Mouse (Mus musculus): ENCODE results near the gene Nkain2. TPM values are rescaled to one million over a fixed set of nuclear protein-coding genes. Genes with fewer than 3 reads are reported as not detected.

Nkain2 gene
- total and polyA plus RNA-seq, 2 experiments from 2014 or later = 12.8 to 33.4 TPM

DNA sequence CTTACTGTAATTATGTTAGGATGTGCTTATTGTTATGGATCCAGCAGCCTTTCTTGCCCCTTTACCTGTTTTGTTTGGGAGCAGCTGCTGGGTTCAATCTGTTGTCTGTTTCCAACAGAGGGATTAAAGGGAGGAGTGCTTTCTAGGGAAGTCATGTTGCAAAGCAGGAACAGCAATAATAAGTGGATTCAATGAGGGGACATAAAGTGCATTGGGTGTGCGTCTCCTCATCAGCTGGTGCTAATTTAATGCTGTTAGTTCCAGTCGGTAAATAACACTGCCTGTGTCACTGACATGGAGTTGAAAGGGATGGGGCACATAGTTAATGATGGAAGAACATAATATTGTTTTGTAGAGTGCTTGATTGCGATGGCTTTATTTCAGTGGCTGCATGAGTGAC, 982.8 kb downstream of the Nkain2 start:
- H3K4me1 ChIP-seq (ENCODE audit: insufficient read depth, low read length) = no peaks in the 10 kb centered on the region
- TF ChIP-seq CTCF (IDR thresholded peaks at IDR 0.05; ENCODE audit: low read depth) = no peak
- no peak overlapping the region for H3K9ac ChIP-seq (replicated peaks; ENCODE audit: low read length)
- no peak overlapping the region for H3K4me2 ChIP-seq (ENCODE audit: low read depth, low read length)
- no peaks in the 10 kb centered on the region for H3K36me3 ChIP-seq (ENCODE audit: insufficient read depth, low read length)
- ATAC-seq (0 out of 2 replicates have a peak, but pooled peaks have one; percentile 45), DNase-seq (ENCODE audit: low spot score) (peak; percentile 13)
- H3K9me3 ChIP-seq (ENCODE audit: low read length) = no peaks in the 10 kb centered on the region
- WGBS = 37% methylated on average over 3 of the region's 3 CpGs
- no peak overlapping the region for H3K27ac ChIP-seq
- H3K27me3 ChIP-seq (ENCODE audit: insufficient read depth, low read length) = no peaks in the 10 kb centered on the region
- H3K4me3 ChIP-seq (ENCODE audit: low read length) = no peak overlapping the region

DNA sequence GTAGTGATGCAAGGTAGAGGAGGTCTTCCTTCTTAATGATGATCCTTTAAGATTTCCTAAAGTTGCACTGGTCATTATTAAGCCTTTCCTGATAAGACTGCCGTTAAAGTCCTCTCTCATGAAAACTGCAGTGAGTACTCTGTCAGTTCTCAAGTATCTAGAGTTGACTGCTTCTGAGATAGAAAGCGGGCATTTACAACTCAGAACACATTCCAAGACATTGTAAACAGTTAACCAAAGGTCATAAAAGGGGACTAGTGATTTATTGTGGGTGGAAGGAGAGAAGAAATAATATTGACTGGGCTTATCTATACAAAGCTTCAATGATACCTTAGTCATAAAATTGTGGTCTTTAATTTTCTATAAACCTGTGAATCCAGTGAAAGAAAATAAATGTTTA, 990.8 kb downstream of the Nkain2 start:
- H3K4me3 ChIP-seq (ENCODE audit: low read length) = no peak overlapping the region
- H3K9me3 ChIP-seq (ENCODE audit: low read length) = no peaks in the 10 kb centered on the region
- no peaks in the 10 kb centered on the region for H3K36me3 ChIP-seq (ENCODE audit: insufficient read depth, low read length)
- H3K9ac ChIP-seq (replicated peaks; ENCODE audit: low read length) = no peak overlapping the region
- H3K27me3 ChIP-seq (ENCODE audit: insufficient read depth, low read length) = no peaks in the 10 kb centered on the region
- no peak for DNase-seq (ENCODE audit: low spot score)
- TF ChIP-seq CTCF (IDR thresholded peaks at IDR 0.05; ENCODE audit: low read depth) = no peak
- no peaks in the 10 kb centered on the region for H3K4me1 ChIP-seq (ENCODE audit: insufficient read depth, low read length)
- WGBS = 93% methylated on average over 2 of the region's 2 CpGs
- no peak for ATAC-seq
- H3K27ac ChIP-seq = no peak overlapping the region
- no peak overlapping the region for H3K4me2 ChIP-seq (ENCODE audit: low read depth, low read length)

DNA sequence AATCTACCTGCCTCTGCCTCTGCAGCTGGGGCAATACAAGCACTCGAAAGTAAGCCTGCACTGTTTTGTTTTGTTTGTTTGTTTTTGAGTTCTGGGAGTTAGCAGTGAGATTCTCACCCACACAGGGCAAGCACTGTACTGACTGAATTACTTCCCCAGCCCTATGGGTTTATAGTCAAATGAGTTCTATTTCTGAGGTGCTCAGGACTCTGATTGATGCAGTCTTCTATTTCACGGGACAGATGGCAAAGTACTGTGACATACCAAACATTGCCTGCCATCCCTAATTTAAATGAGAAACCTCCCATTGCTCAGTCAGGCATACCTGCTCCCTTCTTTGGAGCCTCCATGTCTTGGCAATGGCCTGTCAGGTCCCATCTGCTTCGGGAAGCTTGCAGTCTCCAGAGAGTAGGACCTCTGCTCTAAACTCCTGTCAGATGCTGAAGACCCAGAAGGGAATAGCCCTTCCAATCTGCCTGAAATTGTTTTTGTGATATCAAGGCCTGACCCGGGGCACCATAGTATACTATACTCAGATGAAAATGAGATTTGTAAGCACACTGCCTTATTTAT, 1016.9 kb downstream of the Nkain2 start:
- 39% methylated on average over 4 of the region's 4 CpGs for WGBS
- H3K4me3 ChIP-seq (ENCODE audit: low read length) = no peak overlapping the region
- TF ChIP-seq CTCF (IDR thresholded peaks at IDR 0.05; ENCODE audit: low read depth) = no peak

DNA sequence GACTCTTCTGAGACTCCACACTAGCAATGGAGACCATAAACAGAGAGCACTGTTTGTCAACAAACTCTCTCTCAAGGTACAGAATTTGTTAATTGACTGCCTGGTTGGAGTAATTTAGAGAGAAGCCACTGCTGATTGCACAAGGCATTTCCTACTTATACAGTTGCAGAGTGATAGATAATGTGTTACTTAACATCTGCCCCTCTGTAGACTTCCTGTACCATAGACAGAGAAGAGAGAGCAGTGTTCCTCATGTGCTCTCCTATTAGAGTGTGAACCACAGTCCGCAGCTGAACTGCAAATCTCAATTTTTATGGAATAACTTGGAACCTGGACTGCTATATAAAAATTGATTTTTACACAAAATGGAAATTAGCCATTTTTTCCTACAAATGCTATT, 1022.0 kb downstream of the Nkain2 start:
- no peaks in the 10 kb centered on the region for H3K36me3 ChIP-seq (ENCODE audit: insufficient read depth, low read length)
- H3K9me3 ChIP-seq (ENCODE audit: low read length) = no peaks in the 10 kb centered on the region
- 91% methylated on average over 1 of the region's 1 CpGs for WGBS
- TF ChIP-seq CTCF (IDR thresholded peaks at IDR 0.05; ENCODE audit: low read depth) = no peak
- no peaks in the 10 kb centered on the region for H3K27me3 ChIP-seq (ENCODE audit: insufficient read depth, low read length)
- ATAC-seq (no peak), DNase-seq (ENCODE audit: low spot score) (no peak)
- no peaks in the 10 kb centered on the region for H3K4me1 ChIP-seq (ENCODE audit: insufficient read depth, low read length)
- no peak overlapping the region for H3K4me2 ChIP-seq (ENCODE audit: low read depth, low read length)
- no peak overlapping the region for H3K4me3 ChIP-seq (ENCODE audit: low read length)
- H3K9ac ChIP-seq (replicated peaks; ENCODE audit: low read length) = no peak overlapping the region
- H3K27ac ChIP-seq = no peak overlapping the region

More for the DNA sequence above, 1016.9 kb downstream of the Nkain2 start:
- no peaks in the 10 kb centered on the region for H3K9me3 ChIP-seq (ENCODE audit: low read length)
- ATAC-seq (peak; percentile 94), DNase-seq (ENCODE audit: low spot score) (peak; percentile 74)
- H3K4me1 ChIP-seq (ENCODE audit: insufficient read depth, low read length) = no peaks in the 10 kb centered on the region
- no peak overlapping the region for H3K9ac ChIP-seq (replicated peaks; ENCODE audit: low read length)
- no peaks in the 10 kb centered on the region for H3K27me3 ChIP-seq (ENCODE audit: insufficient read depth, low read length)
- no peak overlapping the region for H3K27ac ChIP-seq
- H3K36me3 ChIP-seq (ENCODE audit: insufficient read depth, low read length) = no peaks in the 10 kb centered on the region
- no peak overlapping the region for H3K4me2 ChIP-seq (ENCODE audit: low read depth, low read length)

DNA sequence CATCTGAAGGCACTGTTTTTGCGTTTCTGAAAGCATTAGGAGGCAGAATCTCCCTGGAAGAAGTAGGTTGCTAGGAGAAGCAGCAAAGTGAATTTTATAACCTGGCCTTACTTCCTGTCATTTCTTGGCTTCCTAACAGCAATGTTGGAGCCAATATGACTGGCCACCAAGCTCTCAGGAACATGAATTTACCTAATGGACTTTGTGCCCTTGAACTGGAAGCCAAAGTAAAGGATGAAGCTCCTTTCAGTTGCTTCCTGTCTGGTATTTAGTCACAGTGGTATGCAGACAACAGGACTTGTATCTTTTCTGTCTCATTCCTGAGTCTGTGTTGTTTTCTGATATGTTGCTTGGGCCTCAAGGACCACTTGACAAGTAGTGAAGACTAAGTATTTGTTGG, 1063.2 kb downstream of the Nkain2 start:
- no peak for TF ChIP-seq CTCF (IDR thresholded peaks at IDR 0.05; ENCODE audit: low read depth)
- 67% methylated on average over 1 of the region's 1 CpGs for WGBS

DNA sequence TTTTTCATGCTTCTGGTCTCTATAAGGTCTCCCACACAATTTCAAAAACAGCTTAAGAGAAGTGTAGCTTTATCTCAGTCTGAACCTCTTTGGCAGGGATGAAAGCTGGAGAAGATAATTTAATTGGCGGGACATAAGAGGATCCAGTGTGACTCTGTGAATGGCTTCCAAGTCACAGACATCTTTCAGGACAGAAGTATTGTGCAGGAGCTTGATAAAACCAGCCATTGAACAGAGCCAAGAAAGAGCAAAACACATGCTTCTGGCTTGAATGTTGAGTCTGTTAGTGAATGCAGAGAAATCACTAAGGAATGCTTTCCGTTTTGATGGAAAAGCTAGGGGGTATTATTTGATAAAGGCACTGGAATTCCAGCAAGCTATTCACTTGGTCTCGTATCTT, 1077.7 kb downstream of the Nkain2 start:
- Histone ChIP-seq H3K27ac (no peak overlapping the region), H3K36me3 (ENCODE audit: insufficient read depth, low read length) (no peaks in the 10 kb centered on the region), H3K4me1 (ENCODE audit: insufficient read depth, low read length) (no peaks in the 10 kb centered on the region), H3K9me3 (ENCODE audit: low read length) (no peaks in the 10 kb centered on the region), H3K9ac (replicated peaks; ENCODE audit: low read length) (no peak overlapping the region), H3K4me3 (ENCODE audit: low read length) (no peak overlapping the region), H3K4me2 (ENCODE audit: low read depth, low read length) (no peak overlapping the region), H3K27me3 (ENCODE audit: insufficient read depth, low read length) (no peaks in the 10 kb centered on the region)
- peak; percentile 3 for DNase-seq (ENCODE audit: low spot score)
- peak; percentile 49; the same call in 1 of the 2 replicates for ATAC-seq
- 51% methylated on average over 3 of the region's 3 CpGs for WGBS
- TF ChIP-seq CTCF (IDR thresholded peaks at IDR 0.05; ENCODE audit: low read depth) = no peak

More for the DNA sequence above, 1063.2 kb downstream of the Nkain2 start:
- DNase-seq (ENCODE audit: low spot score) = no peak
- no peak for ATAC-seq
- no peaks in the 10 kb centered on the region for H3K4me1 ChIP-seq (ENCODE audit: insufficient read depth, low read length)
- no peak overlapping the region for H3K9ac ChIP-seq (replicated peaks; ENCODE audit: low read length)
- no peaks in the 10 kb centered on the region for H3K27me3 ChIP-seq (ENCODE audit: insufficient read depth, low read length)
- no peak overlapping the region for H3K4me3 ChIP-seq (ENCODE audit: low read length)
- H3K27ac ChIP-seq = no peak overlapping the region
- H3K9me3 ChIP-seq (ENCODE audit: low read length) = no peaks in the 10 kb centered on the region
- no peak overlapping the region for H3K4me2 ChIP-seq (ENCODE audit: low read depth, low read length)
- no peaks in the 10 kb centered on the region for H3K36me3 ChIP-seq (ENCODE audit: insufficient read depth, low read length)

DNA sequence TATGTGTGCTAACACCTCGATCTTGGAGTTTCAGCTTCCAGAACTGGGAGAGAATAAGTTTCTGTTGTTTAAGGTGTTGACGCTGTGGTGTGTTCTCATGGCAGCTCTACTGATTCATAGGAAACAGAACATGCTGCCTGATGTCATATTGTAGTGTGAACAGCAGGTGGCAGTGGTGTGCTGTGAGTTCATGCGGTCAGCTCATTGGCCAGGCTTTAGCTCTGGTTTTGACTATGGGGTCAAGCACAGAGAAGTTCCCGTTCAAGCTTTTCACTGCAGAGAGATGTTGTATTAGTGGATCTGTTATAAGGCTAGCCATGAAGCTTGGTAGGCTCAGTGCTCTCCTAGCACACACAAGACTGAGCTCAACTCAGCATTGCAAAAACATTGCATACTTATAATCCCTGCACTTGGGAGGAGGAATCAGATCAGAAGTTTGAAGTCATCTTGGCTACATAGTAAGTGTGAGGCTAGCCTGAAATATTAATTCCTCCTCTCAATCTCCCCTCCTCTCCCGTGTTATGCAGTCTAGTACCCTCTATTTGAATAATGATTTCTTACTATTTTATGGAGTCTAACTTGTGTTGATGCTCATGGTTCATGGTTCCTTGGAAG, 1147.7 kb downstream of the Nkain2 start:
- peak; percentile 91 for ATAC-seq
- WGBS = 20% methylated on average over 5 of the region's 5 CpGs

More for the DNA sequence above, 1147.7 kb downstream of the Nkain2 start:
- Histone ChIP-seq H3K36me3 (ENCODE audit: insufficient read depth, low read length) (no peaks in the 10 kb centered on the region), H3K4me1 (ENCODE audit: insufficient read depth, low read length) (no peaks in the 10 kb centered on the region), H3K27me3 (ENCODE audit: insufficient read depth, low read length) (no peaks in the 10 kb centered on the region), H3K4me2 (ENCODE audit: low read depth, low read length) (no peak overlapping the region), H3K9ac (replicated peaks; ENCODE audit: low read length) (no peak overlapping the region), H3K27ac (no peak overlapping the region), H3K4me3 (ENCODE audit: low read length) (no peak overlapping the region), H3K9me3 (ENCODE audit: low read length) (no peaks in the 10 kb centered on the region)
- DNase-seq (ENCODE audit: low spot score) = peak; percentile 86
- TF ChIP-seq CTCF (IDR thresholded peaks at IDR 0.05; ENCODE audit: low read depth) = peak; percentile 97
